Mouse (Mus musculus): ENCODE data around the gene Gm7138. TPM values are rescaled to one million over a fixed set of nuclear protein-coding genes. Genes with fewer than 3 reads are reported as not detected.
A peak's percentile ranks its signal among the peaks of the same experiment; 100 is the strongest.

Gm7138 gene
- polyA plus RNA-seq, 1 experiment from 2014 or later, result not detected

GRCm38 (mm10) chr10:77738929-77739328 lies 37.8 kb downstream of the Gm7138 start:
- H3K9ac ChIP-seq (ENCODE audit: low read depth, low read length), result no peak overlapping the region
- no peaks in the 10 kb centered on the region for H3K4me1 ChIP-seq (replicated peaks; ENCODE audit: control insufficient read depth, insufficient read depth, low read length)
- no peak overlapping the region for H3K27ac ChIP-seq (ENCODE audit: low read depth, low read length)
- 81% methylated on average over 4 of the region's 4 CpGs for WGBS
- H3K4me2 ChIP-seq (replicated peaks; ENCODE audit: low read depth), result no peak overlapping the region
- no peak overlapping the region for H3K4me3 ChIP-seq (ENCODE audit: low read depth, low read length)
- H3K9me3 ChIP-seq (ENCODE audit: control insufficient read depth), result no peaks in the 10 kb centered on the region
- TF ChIP-seq CTCF (IDR thresholded peaks at IDR 0.05; ENCODE audit: low read depth), result no peak
- H3K27me3 ChIP-seq (replicated peaks; ENCODE audit: control insufficient read depth, insufficient read depth, low read length), result no peaks in the 10 kb centered on the region
- no peak for ATAC-seq
- no peaks in the 10 kb centered on the region for H3K36me3 ChIP-seq (ENCODE audit: control insufficient read depth, insufficient read depth)

GRCm38 (mm10) chr10:77735928-77736327 lies 40.8 kb downstream of the Gm7138 start:
- no peak for ATAC-seq
- H3K36me3 ChIP-seq (ENCODE audit: control insufficient read depth, insufficient read depth), result no peaks in the 10 kb centered on the region
- H3K9me3 ChIP-seq (ENCODE audit: control insufficient read depth), result no peaks in the 10 kb centered on the region
- H3K9ac ChIP-seq (ENCODE audit: low read depth, low read length), result no peak overlapping the region
- no peak overlapping the region for H3K4me2 ChIP-seq (replicated peaks; ENCODE audit: low read depth)
- no peak overlapping the region for H3K4me3 ChIP-seq (ENCODE audit: low read depth, low read length)
- no peak for TF ChIP-seq CTCF (IDR thresholded peaks at IDR 0.05; ENCODE audit: low read depth)
- no peaks in the 10 kb centered on the region for H3K27me3 ChIP-seq (replicated peaks; ENCODE audit: control insufficient read depth, insufficient read depth, low read length)
- no peaks in the 10 kb centered on the region for H3K4me1 ChIP-seq (replicated peaks; ENCODE audit: control insufficient read depth, insufficient read depth, low read length)
- H3K27ac ChIP-seq (ENCODE audit: low read depth, low read length), result no peak overlapping the region
- WGBS, result 97% methylated on average over 1 of the region's 1 CpGs

- Histone ChIP-seq H3K27me3 (replicated peaks; ENCODE audit: control insufficient read depth, insufficient read depth, low read length) (no peaks in the 10 kb centered on the region), H3K27ac (ENCODE audit: low read depth, low read length) (no peak overlapping the region), H3K4me3 (ENCODE audit: low read depth, low read length) (no peak overlapping the region), H3K9me3 (ENCODE audit: control insufficient read depth) (no peaks in the 10 kb centered on the region), H3K36me3 (ENCODE audit: control insufficient read depth, insufficient read depth) (no peaks in the 10 kb centered on the region), H3K4me2 (replicated peaks; ENCODE audit: low read depth) (no peak overlapping the region), H3K4me1 (replicated peaks; ENCODE audit: control insufficient read depth, insufficient read depth, low read length) (no peaks in the 10 kb centered on the region), H3K9ac (ENCODE audit: low read depth, low read length) (no peak overlapping the region)
- WGBS, result 46% methylated on average over 4 of the region's 4 CpGs
- TF ChIP-seq CTCF (IDR thresholded peaks at IDR 0.05; ENCODE audit: low read depth), result peak; percentile 64
- ATAC-seq, result no peak
These were observed 47.5 kb downstream of the Gm7138 start for GRCm38 (mm10) chr10:77729241-77729640.

- 77% methylated on average over 4 of the region's 4 CpGs for WGBS
- Histone ChIP-seq H3K4me3 (ENCODE audit: low read depth, low read length) (no peak overlapping the region), H3K9ac (ENCODE audit: low read depth, low read length) (no peak overlapping the region), H3K27ac (ENCODE audit: low read depth, low read length) (no peak overlapping the region), H3K36me3 (ENCODE audit: control insufficient read depth, insufficient read depth) (no peaks in the 10 kb centered on the region), H3K4me2 (replicated peaks; ENCODE audit: low read depth) (no peak overlapping the region), H3K9me3 (ENCODE audit: control insufficient read depth) (no peaks in the 10 kb centered on the region), H3K27me3 (replicated peaks; ENCODE audit: control insufficient read depth, insufficient read depth, low read length) (no peaks in the 10 kb centered on the region), H3K4me1 (replicated peaks; ENCODE audit: control insufficient read depth, insufficient read depth, low read length) (no peaks in the 10 kb centered on the region)
- no peak for ATAC-seq
- TF ChIP-seq CTCF (IDR thresholded peaks at IDR 0.05; ENCODE audit: low read depth), result peak; percentile 45
These were observed 48.5 kb downstream of the Gm7138 start for GRCm38 (mm10) chr10:77728280-77728679.

Other genes starting within 250 kb of the Gm7138 start
- gene Itgb2, start 246.7 kb downstream of the Gm7138 start, polyA plus RNA-seq (2015; fragmentation: Nextera tagmentation; extraction: Ambion mirVana), result 1.7 and 2.1 TPM in 2 replicates
- gene Pttg1ip, start 195.2 kb downstream of the Gm7138 start, polyA plus RNA-seq (2015; fragmentation: Nextera tagmentation; extraction: Ambion mirVana), result 200 and 201 TPM in 2 replicates
- gene Sumo3, start 170.8 kb downstream of the Gm7138 start, polyA plus RNA-seq (2015; fragmentation: Nextera tagmentation; extraction: Ambion mirVana), result 256 and 269 TPM in 2 replicates
- gene Gm49325, start 170.7 kb downstream of the Gm7138 start, polyA plus RNA-seq (2015; fragmentation: Nextera tagmentation; extraction: Ambion mirVana), result 18.9 TPM in 2 replicates
- 36.4 and 37.8 TPM in 2 replicates for gene Ube2g2, start 154.7 kb downstream of the Gm7138 start, polyA plus RNA-seq (2015; fragmentation: Nextera tagmentation; extraction: Ambion mirVana)
- 0.10 and 0.20 TPM in 2 replicates for gene Tspear, start 90.4 kb downstream of the Gm7138 start, polyA plus RNA-seq (2015; fragmentation: Nextera tagmentation; extraction: Ambion mirVana)
- not detected in 2 replicates for gene Gm19402, start 86.2 kb downstream of the Gm7138 start, polyA plus RNA-seq (2015; fragmentation: Nextera tagmentation; extraction: Ambion mirVana)
- gene Gm9508, start 79.7 kb downstream of the Gm7138 start, polyA plus RNA-seq (2015; fragmentation: Nextera tagmentation; extraction: Ambion mirVana), result not detected in 2 replicates
- not detected in 2 replicates for gene Gm10272, start 70.3 kb downstream of the Gm7138 start, polyA plus RNA-seq (2015; fragmentation: Nextera tagmentation; extraction: Ambion mirVana)
- gene Gm10024, start 65.5 kb downstream of the Gm7138 start, polyA plus RNA-seq (2015; fragmentation: Nextera tagmentation; extraction: Ambion mirVana), result not detected in 2 replicates
- not detected in 2 replicates for gene Gm10142, start 61.1 kb downstream of the Gm7138 start, polyA plus RNA-seq (2015; fragmentation: Nextera tagmentation; extraction: Ambion mirVana)
- gene Krtap12-1, start 56.3 kb downstream of the Gm7138 start, polyA plus RNA-seq (2015; fragmentation: Nextera tagmentation; extraction: Ambion mirVana), result not detected in 2 replicates
- not detected in 2 replicates for gene Gm10100, start 50.5 kb downstream of the Gm7138 start, polyA plus RNA-seq (2015; fragmentation: Nextera tagmentation; extraction: Ambion mirVana)
- gene Gm18596, start 34.3 kb downstream of the Gm7138 start, polyA plus RNA-seq (2015; fragmentation: Nextera tagmentation; extraction: Ambion mirVana), result not detected in 2 replicates
- gene Gm9736, start 25.6 kb downstream of the Gm7138 start, polyA plus RNA-seq (2015; fragmentation: Nextera tagmentation; extraction: Ambion mirVana), result not detected in 2 replicates
- not detected in 2 replicates for gene Gm3233, start 17.3 kb downstream of the Gm7138 start, polyA plus RNA-seq (2015; fragmentation: Nextera tagmentation; extraction: Ambion mirVana)
- gene Gm3238, start 5.6 kb downstream of the Gm7138 start, polyA plus RNA-seq (2015; fragmentation: Nextera tagmentation; extraction: Ambion mirVana), result not detected in 2 replicates
- not detected in 2 replicates for gene Gm3250, start 5.6 kb upstream of the Gm7138 start, polyA plus RNA-seq (2015; fragmentation: Nextera tagmentation; extraction: Ambion mirVana)
- gene Gm7137, start 11.3 kb upstream of the Gm7138 start, polyA plus RNA-seq (2015; fragmentation: Nextera tagmentation; extraction: Ambion mirVana), result not detected in 2 replicates
- not detected in 2 replicates for gene Gm9639, start 18.1 kb upstream of the Gm7138 start, polyA plus RNA-seq (2015; fragmentation: Nextera tagmentation; extraction: Ambion mirVana)
- gene Gm19668, start 22.2 kb upstream of the Gm7138 start, polyA plus RNA-seq (2015; fragmentation: Nextera tagmentation; extraction: Ambion mirVana), result not detected in 2 replicates
- gene Gm9507, start 34.9 kb upstream of the Gm7138 start, polyA plus RNA-seq (2015; fragmentation: Nextera tagmentation; extraction: Ambion mirVana), result not detected in 2 replicates
- not detected in 2 replicates for gene Gm2696, start 37.7 kb upstream of the Gm7138 start, polyA plus RNA-seq (2015; fragmentation: Nextera tagmentation; extraction: Ambion mirVana)
- gene Krtap10-4, start 50.2 kb upstream of the Gm7138 start, polyA plus RNA-seq (2015; fragmentation: Nextera tagmentation; extraction: Ambion mirVana), result not detected in 2 replicates
- not detected in 2 replicates for gene Krtap10-10, start 59.0 kb upstream of the Gm7138 start, polyA plus RNA-seq (2015; fragmentation: Nextera tagmentation; extraction: Ambion mirVana)
- not detected in 2 replicates for gene Gm36176, start 69.9 kb upstream of the Gm7138 start, polyA plus RNA-seq (2015; fragmentation: Nextera tagmentation; extraction: Ambion mirVana)
- not detected in 2 replicates for gene Gm10318, start 75.9 kb upstream of the Gm7138 start, polyA plus RNA-seq (2015; fragmentation: Nextera tagmentation; extraction: Ambion mirVana)
- gene Gm3285, start 85.0 kb upstream of the Gm7138 start, polyA plus RNA-seq (2015; fragmentation: Nextera tagmentation; extraction: Ambion mirVana), result not detected in 2 replicates
- gene Lrrc3, start 125.6 kb upstream of the Gm7138 start, polyA plus RNA-seq (2015; fragmentation: Nextera tagmentation; extraction: Ambion mirVana), result 2.1 TPM in 2 replicates
- 0.66 and 1.1 TPM in 2 replicates for gene Trpm2, start 193.6 kb upstream of the Gm7138 start, polyA plus RNA-seq (2015; fragmentation: Nextera tagmentation; extraction: Ambion mirVana)
- 8.5 and 8.6 TPM in 2 replicates for gene 1810043G02Rik, start 201.6 kb upstream of the Gm7138 start, polyA plus RNA-seq (2015; fragmentation: Nextera tagmentation; extraction: Ambion mirVana)
- gene Pfkl, start 233.1 kb upstream of the Gm7138 start, polyA plus RNA-seq (2015; fragmentation: Nextera tagmentation; extraction: Ambion mirVana), result 42.3 and 51.1 TPM in 2 replicates